Mouse (Mus musculus): ENCODE measurements at regions not wholly inside any gene's neighbourhood (a gene's known extent, or its start where the extent isn't known, plus 50 kb on each side); places are given as distances from the start of the nearest gene placed in this dataset.
A peak's percentile ranks its signal among the peaks of the same experiment; 100 is the strongest.

- no peak for DNase-seq (ENCODE audit: low read depth, low spot score)
These were observed 61.8 kb downstream of the Adcyap1 start for GRCm38 (mm10) chr17:93260366-93261205.

- no peak for DNase-seq (ENCODE audit: low read depth, low spot score)
These were observed 62.3 kb downstream of the Adcyap1 start for GRCm38 (mm10) chr17:93261206-93261504.

- DNase-seq (ENCODE audit: low read depth, low spot score), result peak; percentile 33
These were observed 107.3 kb downstream of the Adcyap1 start for GRCm38 (mm10) chr17:93306121-93306520.

- DNase-seq (ENCODE audit: low read depth, low spot score), result no peak
These were observed 113.3 kb downstream of the Adcyap1 start for GRCm38 (mm10) chr17:93312139-93312538.

- no peak for DNase-seq (ENCODE audit: low read depth, low spot score)
These were observed 114.0 kb downstream of the Adcyap1 start for GRCm38 (mm10) chr17:93312640-93313309.

GRCm38 (mm10) chr17:93313310-93313688, 114.5 kb downstream of the Adcyap1 start:
- DNase-seq (ENCODE audit: low read depth, low spot score), result no peak

- no peak for DNase-seq (ENCODE audit: low read depth, low spot score)
These were observed 115.3 kb downstream of the Adcyap1 start for GRCm38 (mm10) chr17:93314144-93314543.

GRCm38 (mm10) chr17:93321482-93321881, 122.7 kb downstream of the Adcyap1 start:
- no peak for DNase-seq (ENCODE audit: low read depth, low spot score)

GRCm38 (mm10) chr17:93337576-93337975, 138.8 kb downstream of the Adcyap1 start:
- no peak for DNase-seq (ENCODE audit: low read depth, low spot score)

GRCm38 (mm10) chr17:93355238-93355637, 156.4 kb downstream of the Adcyap1 start:
- DNase-seq (ENCODE audit: low read depth, low spot score), result no peak

- no peak for DNase-seq (ENCODE audit: low read depth, low spot score)
These were observed 164.1 kb downstream of the Adcyap1 start for GRCm38 (mm10) chr17:93362926-93363325.

- no peak for DNase-seq (ENCODE audit: low read depth, low spot score)
These were observed 178.8 kb downstream of the Adcyap1 start for GRCm38 (mm10) chr17:93377453-93378091.

- DNase-seq (ENCODE audit: low read depth, low spot score), result no peak
These were observed 181.1 kb downstream of the Adcyap1 start for GRCm38 (mm10) chr17:93379789-93380398.

GRCm38 (mm10) chr17:93390256-93390655, 191.4 kb downstream of the Adcyap1 start:
- DNase-seq (ENCODE audit: low read depth, low spot score), result no peak

- DNase-seq (ENCODE audit: low read depth, low spot score), result no peak
These were observed 210.5 kb downstream of the Adcyap1 start for GRCm38 (mm10) chr17:93409329-93409728.
